Mouse (Mus musculus): ENCODE results near the gene Slc44a3. TPM values are rescaled to one million over a fixed set of nuclear protein-coding genes. Genes with fewer than 3 reads are reported as not detected.

Gene Slc44a3
- total RNA-seq, 1 experiment: 2.3 TPM

DNA sequence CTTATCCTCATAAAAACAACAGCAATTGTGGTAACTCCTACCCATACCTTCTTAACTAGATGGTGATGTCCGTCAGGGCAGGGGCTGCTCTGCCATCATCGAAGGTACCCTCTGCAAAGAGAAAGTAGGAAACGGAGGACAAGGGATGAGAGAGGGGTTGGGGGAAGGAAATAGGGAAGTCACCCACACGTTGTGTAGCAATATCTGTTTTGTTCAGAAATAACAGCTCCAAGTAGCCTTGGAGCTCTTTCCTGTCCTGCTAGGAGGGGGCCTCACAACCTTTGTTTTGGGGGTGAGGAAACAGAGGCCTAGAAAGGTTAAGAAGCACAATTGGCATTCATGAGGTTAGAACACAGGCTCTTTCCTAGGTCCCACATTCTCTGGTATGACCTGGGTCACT lies 39.3 kb upstream of the Slc44a3 start:
- Histone ChIP-seq H3K4me3 (ENCODE audit: insufficient read depth in 1 of 2, low read depth in 1 of 2, low read length in 2 of 2, poor library complexity in 1 of 2, severe bottlenecking in 1 of 2) (no peak overlapping the region), H3K9me3 (ENCODE audit: control insufficient read depth, insufficient read depth, low read depth, low read length) (no peaks in the 10 kb centered on the region), H3K36me3 (ENCODE audit: control insufficient read depth, insufficient read depth, low read length, poor library complexity, severe bottlenecking) (no peaks in the 10 kb centered on the region), H3K4me1 (ENCODE audit: control insufficient read depth in 2 of 2, insufficient read depth in 2 of 2, low read length in 2 of 2, poor library complexity in 1 of 2) (peaks cover 2 to 22% of the 10 kb centered on the region in 2 experiments; a peak in 3 of 4 replicates), H3K9ac (ENCODE audit: insufficient read depth, low read depth, low read length, poor library complexity, severe bottlenecking) (no peak overlapping the region), H3K27ac (ENCODE audit: insufficient read depth, low read depth, low read length, poor library complexity, severe bottlenecking) (no peak overlapping the region)
- TF ChIP-seq CHD2 (IDR thresholded peaks at IDR 0.05; ENCODE audit: low read depth, low read length): no peak
- TF ChIP-seq HCFC1 (IDR thresholded peaks at IDR 0.05; ENCODE audit: borderline replicate concordance, insufficient read depth, low read length): no peak
- TF ChIP-seq ZNF384 (IDR thresholded peaks at IDR 0.05; ENCODE audit: low read depth, low read length): no peak
- in situ Hi-C loops (cut with MboI; ENCODE audit: low sequenced_read_pairs in 2 of 2, unreplicated experiment in 2 of 2): no loop called here
- no peak for DNase-seq (ENCODE audit: low read depth, low spot score)

DNA sequence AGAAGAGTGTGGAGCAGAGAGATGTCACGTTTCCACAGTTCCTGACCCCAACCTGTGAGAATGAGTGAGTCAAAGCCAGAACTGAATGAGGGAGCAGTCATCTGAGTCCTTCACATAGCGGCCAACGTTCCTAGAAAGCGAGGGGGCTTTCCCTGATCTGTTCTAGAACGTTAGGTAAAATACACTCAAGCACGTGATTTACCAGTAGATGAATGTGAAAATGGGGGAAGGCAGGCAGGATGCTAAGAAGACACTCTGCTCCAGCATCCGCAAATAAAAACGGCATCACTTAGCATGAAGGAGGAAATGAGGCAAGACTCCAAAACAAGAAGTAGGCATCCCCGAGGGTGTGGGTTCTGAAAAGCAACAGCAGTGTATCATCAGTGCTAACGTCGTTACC lies 38.4 kb upstream of the Slc44a3 start:
- Histone ChIP-seq H3K4me1 (ENCODE audit: control insufficient read depth in 2 of 2, insufficient read depth in 2 of 2, low read length in 2 of 2, poor library complexity in 1 of 2) (peaks cover 2 to 19% of the 10 kb centered on the region in 2 experiments; a peak in 3 of 4 replicates), H3K9ac (ENCODE audit: insufficient read depth, low read depth, low read length, poor library complexity, severe bottlenecking) (no peak overlapping the region), H3K27ac (ENCODE audit: insufficient read depth, low read depth, low read length, poor library complexity, severe bottlenecking) (no peak overlapping the region), H3K9me3 (ENCODE audit: control insufficient read depth, insufficient read depth, low read depth, low read length) (no peaks in the 10 kb centered on the region), H3K36me3 (ENCODE audit: control insufficient read depth, insufficient read depth, low read length, poor library complexity, severe bottlenecking) (no peaks in the 10 kb centered on the region), H3K4me3 (ENCODE audit: insufficient read depth in 1 of 2, low read depth in 1 of 2, low read length in 2 of 2, poor library complexity in 1 of 2, severe bottlenecking in 1 of 2) (no peak overlapping the region)
- in situ Hi-C loops (cut with MboI; ENCODE audit: low sequenced_read_pairs in 2 of 2, unreplicated experiment in 2 of 2): no loop called here
- TF ChIP-seq CHD2 (IDR thresholded peaks at IDR 0.05; ENCODE audit: low read depth, low read length): no peak
- TF ChIP-seq ZNF384 (IDR thresholded peaks at IDR 0.05; ENCODE audit: low read depth, low read length): no peak
- TF ChIP-seq MAFK (IDR thresholded peaks at IDR 0.05; ENCODE audit: insufficient read depth, low read depth, low read length): no peak
- no peak for TF ChIP-seq ZC3H11A (IDR thresholded peaks at IDR 0.05; ENCODE audit: borderline replicate concordance, low read depth, low read length)
- no peak for TF ChIP-seq HCFC1 (IDR thresholded peaks at IDR 0.05; ENCODE audit: borderline replicate concordance, insufficient read depth, low read length)
- no peak for DNase-seq (ENCODE audit: low read depth, low spot score)

DNA sequence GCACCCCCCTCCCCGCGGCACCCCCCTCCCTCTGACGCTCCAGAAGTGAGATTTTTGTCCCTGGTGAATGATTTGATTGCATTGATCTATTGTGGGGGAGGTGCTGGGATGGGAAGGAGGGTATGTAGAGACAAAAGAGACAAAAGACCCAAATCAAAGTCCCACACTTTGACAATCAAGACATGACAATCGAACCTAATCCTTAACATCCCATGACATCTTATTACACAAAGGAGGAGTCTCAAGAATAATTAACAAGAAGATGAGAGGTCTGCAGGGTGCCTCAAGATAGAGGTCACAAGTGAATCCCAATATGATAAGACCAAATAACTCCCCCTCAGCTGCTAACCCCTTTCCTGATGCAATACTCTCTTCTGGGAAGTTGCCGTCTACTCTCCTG lies 37.6 kb upstream of the Slc44a3 start:
- TF ChIP-seq MAFK (IDR thresholded peaks at IDR 0.05; ENCODE audit: insufficient read depth, low read depth, low read length) (no peak), HCFC1 (IDR thresholded peaks at IDR 0.05; ENCODE audit: borderline replicate concordance, insufficient read depth, low read length) (no peak)
- in situ Hi-C loops (cut with MboI; ENCODE audit: low sequenced_read_pairs in 2 of 2, unreplicated experiment in 2 of 2): no loop called here
- Histone ChIP-seq H3K9ac (ENCODE audit: insufficient read depth, low read depth, low read length, poor library complexity, severe bottlenecking) (no peak overlapping the region), H3K27ac (ENCODE audit: insufficient read depth, low read depth, low read length, poor library complexity, severe bottlenecking) (no peak overlapping the region), H3K4me1 (ENCODE audit: control insufficient read depth in 2 of 2, insufficient read depth in 2 of 2, low read length in 2 of 2, poor library complexity in 1 of 2) (peaks cover 2 to 15% of the 10 kb centered on the region in 2 experiments; a peak in 3 of 4 replicates), H3K36me3 (ENCODE audit: control insufficient read depth, insufficient read depth, low read length, poor library complexity, severe bottlenecking) (no peaks in the 10 kb centered on the region), H3K4me3 (ENCODE audit: insufficient read depth in 1 of 2, low read depth in 1 of 2, low read length in 2 of 2, poor library complexity in 1 of 2, severe bottlenecking in 1 of 2) (no peak overlapping the region), H3K9me3 (ENCODE audit: control insufficient read depth, insufficient read depth, low read depth, low read length) (no peaks in the 10 kb centered on the region)
- DNase-seq (ENCODE audit: low read depth, low spot score): no peak

DNA sequence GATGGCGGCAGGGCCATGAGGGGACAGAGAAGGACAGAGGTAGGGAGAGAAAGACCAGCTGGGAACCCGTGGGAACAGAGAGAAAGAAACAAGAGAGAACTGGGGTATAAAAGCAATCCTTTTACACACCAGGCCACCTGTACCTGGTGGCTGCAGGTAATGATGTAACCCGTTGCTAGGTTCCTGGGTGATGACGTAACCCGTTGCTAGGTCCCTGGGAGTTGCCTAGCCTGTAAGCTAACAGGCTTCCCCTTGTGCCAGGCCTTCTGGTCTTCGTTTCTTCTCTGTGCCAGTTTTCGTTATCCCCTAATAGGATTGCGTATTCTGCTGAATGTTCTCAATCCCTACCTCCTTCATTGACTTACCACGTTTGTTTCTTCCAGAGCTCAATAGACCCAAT lies 36.8 kb upstream of the Slc44a3 start:
- in situ Hi-C loops (cut with MboI; ENCODE audit: low sequenced_read_pairs in 2 of 2, unreplicated experiment in 2 of 2): no loop called here
- Histone ChIP-seq H3K36me3 (ENCODE audit: control insufficient read depth, insufficient read depth, low read length, poor library complexity, severe bottlenecking) (no peaks in the 10 kb centered on the region), H3K9me3 (ENCODE audit: control insufficient read depth, insufficient read depth, low read depth, low read length) (no peaks in the 10 kb centered on the region), H3K9ac (ENCODE audit: insufficient read depth, low read depth, low read length, poor library complexity, severe bottlenecking) (no peak overlapping the region), H3K27ac (ENCODE audit: insufficient read depth, low read depth, low read length, poor library complexity, severe bottlenecking) (no peak overlapping the region), H3K4me1 (ENCODE audit: control insufficient read depth in 2 of 2, insufficient read depth in 2 of 2, low read length in 2 of 2, poor library complexity in 1 of 2) (peaks cover 2 to 13% of the 10 kb centered on the region in 2 experiments; a peak in 2 of 4 replicates), H3K4me3 (ENCODE audit: insufficient read depth in 1 of 2, low read depth in 1 of 2, low read length in 2 of 2, poor library complexity in 1 of 2, severe bottlenecking in 1 of 2) (no peak overlapping the region)
- no peak for TF ChIP-seq HCFC1 (IDR thresholded peaks at IDR 0.05; ENCODE audit: borderline replicate concordance, insufficient read depth, low read length)
- no peak for TF ChIP-seq ZNF384 (IDR thresholded peaks at IDR 0.05; ENCODE audit: low read depth, low read length)
- no peak for DNase-seq (ENCODE audit: low read depth, low spot score)

DNA sequence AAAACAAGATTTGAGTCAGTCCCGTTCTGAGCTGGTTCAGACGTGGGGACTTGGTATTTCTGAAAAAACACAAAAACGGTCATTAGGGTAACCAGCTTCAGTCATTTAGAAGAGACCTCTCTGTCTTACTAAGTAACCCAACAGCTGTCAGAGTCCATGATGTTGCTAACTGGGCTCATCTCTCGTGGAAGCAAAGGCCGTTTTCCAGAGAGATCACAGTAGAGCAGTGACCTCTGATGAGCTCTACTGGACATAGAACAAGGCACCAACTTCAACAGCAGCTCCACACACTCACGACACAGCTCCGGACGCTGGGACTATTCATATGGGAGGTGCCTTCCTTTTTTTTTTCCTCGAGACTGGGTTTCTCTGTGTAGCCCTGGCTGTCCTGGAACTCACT lies 35.7 kb upstream of the Slc44a3 start:
- TF ChIP-seq ZNF384 (IDR thresholded peaks at IDR 0.05; ENCODE audit: low read depth, low read length): no peak
- TF ChIP-seq CHD2 (IDR thresholded peaks at IDR 0.05; ENCODE audit: low read depth, low read length): no peak

More for the DNA sequence above, 35.7 kb upstream of the Slc44a3 start:
- Histone ChIP-seq H3K36me3 (ENCODE audit: control insufficient read depth, insufficient read depth, low read length, poor library complexity, severe bottlenecking) (no peaks in the 10 kb centered on the region), H3K4me1 (ENCODE audit: control insufficient read depth in 2 of 2, insufficient read depth in 2 of 2, low read length in 2 of 2, poor library complexity in 1 of 2) (peaks cover 2 to 13% of the 10 kb centered on the region in 2 experiments; a peak in 2 of 4 replicates), H3K4me3 (ENCODE audit: insufficient read depth in 1 of 2, low read depth in 1 of 2, low read length in 2 of 2, poor library complexity in 1 of 2, severe bottlenecking in 1 of 2) (no peak overlapping the region), H3K27ac (ENCODE audit: insufficient read depth, low read depth, low read length, poor library complexity, severe bottlenecking) (no peak overlapping the region), H3K9me3 (ENCODE audit: control insufficient read depth, insufficient read depth, low read depth, low read length) (no peaks in the 10 kb centered on the region), H3K9ac (ENCODE audit: insufficient read depth, low read depth, low read length, poor library complexity, severe bottlenecking) (no peak overlapping the region)
- DNase-seq (ENCODE audit: low read depth, low spot score): no peak
- in situ Hi-C loops (cut with MboI; ENCODE audit: low sequenced_read_pairs in 2 of 2, unreplicated experiment in 2 of 2): no loop called here
